Mouse (Mus musculus) v-Abl transformed pro-B cells (cell line): Measurements from ENCODE around the gene Krt80.

ENCODE experiments used
- in situ Hi-C, 2 experiments: fragments of 400-800 bp; cut with MboI; formaldehyde crosslinking; loops; one replicate each; pipeline ENCODE4 v1.15.1; 2025; ENCODE audit not compliant: unreplicated experiment in 2 of 2

Gene Krt80

GRCm38 (mm10) chr15:101320618-101321041, 49.3 kb downstream of the Krt80 start:
- in situ Hi-C loops: loop anchor here in 1 of 2 experiments (25.0 kb wide), 1 partner anchor 558 kb away; the partner anchor contains the start of gene Slc4a8

GRCm38 (mm10) chr15:101320010-101320617, 49.8 kb downstream of the Krt80 start:
- in situ Hi-C loops: loop anchor here in 1 of 2 experiments (25.0 kb wide), 1 partner anchor 558 kb away; the partner anchor contains the start of gene Slc4a8

- in situ Hi-C loops: loop anchor here (5.0 to 25.0 kb wide), 2 partner anchors 37 to 557 kb away; partner anchors contain the start of genes Atg101 (in 2 of the 2) and Slc4a8 (in 1 of the 2)
Observed at GRCm38 (mm10) chr15:101318889-101319765, 50.8 kb downstream of the Krt80 start.

GRCm38 (mm10) chr15:101317814-101318500, 52.0 kb downstream of the Krt80 start:
- in situ Hi-C loops: loop anchor here (5.0 to 25.0 kb wide), 2 partner anchors 36 to 556 kb away; partner anchors contain the start of genes Atg101 (in 2 of the 2) and Slc4a8 (in 1 of the 2)

GRCm38 (mm10) chr15:101316913-101317813, 52.8 kb downstream of the Krt80 start:
- in situ Hi-C loops: loop anchor here (5.0 to 25.0 kb wide), 2 partner anchors 35 to 555 kb away; partner anchors contain the start of genes Atg101 (in 2 of the 2) and Slc4a8 (in 1 of the 2)

- in situ Hi-C loops: loop anchor here (5.0 to 25.0 kb wide), 2 partner anchors 34 to 554 kb away; partner anchors contain the start of genes Atg101 (in 2 of the 2) and Slc4a8 (in 1 of the 2)
Observed at GRCm38 (mm10) chr15:101316279-101316912, 53.6 kb downstream of the Krt80 start.

- in situ Hi-C loops: loop anchor here (5.0 to 25.0 kb wide), 2 partner anchors 34 to 554 kb away; partner anchors contain the start of genes Atg101 (in 2 of the 2) and Slc4a8 (in 1 of the 2)
Observed at GRCm38 (mm10) chr15:101315832-101316231, 54.1 kb downstream of the Krt80 start.

GRCm38 (mm10) chr15:101315378-101315777, 54.6 kb downstream of the Krt80 start:
- in situ Hi-C loops: loop anchor here (5.0 to 25.0 kb wide), 2 partner anchors 33 to 553 kb away; partner anchors contain the start of genes Atg101 (in 2 of the 2) and Slc4a8 (in 1 of the 2)

- in situ Hi-C loops: loop anchor here (5.0 to 25.0 kb wide), 2 partner anchors 70 to 550 kb away; partner anchors contain the start of gene Slc4a8 (in 1 of the 2)
Observed at GRCm38 (mm10) chr15:101312006-101312405, 58.0 kb downstream of the Krt80 start.

GRCm38 (mm10) chr15:101311087-101311770, 58.7 kb downstream of the Krt80 start:
- in situ Hi-C loops: loop anchor here (5.0 to 25.0 kb wide), 2 partner anchors 69 to 549 kb away; partner anchors contain the start of gene Slc4a8 (in 1 of the 2)

- in situ Hi-C loops: loop anchor here in 1 of 2 experiments (25.0 kb wide), 1 partner anchor 547 kb away; the partner anchor contains the start of gene Slc4a8
Observed at GRCm38 (mm10) chr15:101309493-101309892, 60.5 kb downstream of the Krt80 start.

GRCm38 (mm10) chr15:101308440-101309348, 61.3 kb downstream of the Krt80 start:
- in situ Hi-C loops: loop anchor here in 1 of 2 experiments (25.0 kb wide), 1 partner anchor 546 kb away; the partner anchor contains the start of gene Slc4a8

GRCm38 (mm10) chr15:101306459-101306858, 63.5 kb downstream of the Krt80 start:
- in situ Hi-C loops: loop anchor here in 1 of 2 experiments (25.0 kb wide), 1 partner anchor 544 kb away; the partner anchor contains the start of gene Slc4a8

GRCm38 (mm10) chr15:101303830-101304229, 66.1 kb downstream of the Krt80 start:
- in situ Hi-C loops: loop anchor here in 1 of 2 experiments (25.0 kb wide), 1 partner anchor 542 kb away; the partner anchor contains the start of gene Slc4a8

- in situ Hi-C loops: loop anchor here in 1 of 2 experiments (25.0 kb wide), 1 partner anchor 540 kb away; the partner anchor contains the start of gene Slc4a8
Observed at GRCm38 (mm10) chr15:101302201-101302600, 67.8 kb downstream of the Krt80 start.

GRCm38 (mm10) chr15:101300128-101300527, 69.8 kb downstream of the Krt80 start:
- in situ Hi-C loops: loop anchor here in 1 of 2 experiments (25.0 kb wide), 1 partner anchor 538 kb away; the partner anchor contains the start of gene Slc4a8
